Mouse (Mus musculus): ENCODE results near the gene Pdk1.

- TF ChIP-seq CTCF (IDR thresholded peaks at IDR 0.05) (no peak), POLR2A (IDR thresholded peaks at IDR 0.05; ENCODE audit: insufficient read depth, low read depth, low read length) (no peak), EP300 (IDR thresholded peaks at IDR 0.05; ENCODE audit: insufficient read depth, low read depth, low read length) (no peak)
Measured at GRCm38 (mm10) chr2:71874836-71875235, 1.8 kb downstream of the Pdk1 start.

Data from heart, adult 2 months (tissue).